Mouse (Mus musculus) C2C12 (cell line): Measurements from ENCODE around the gene Asl.

Experiments used
- CEBPB ChIP-seq: IDR thresholded peaks from one replicate; pipeline ENCODE4 v1.6.1; 2011; ENCODE audit warnings: low read depth, mild to moderate bottlenecking, control low read depth, moderate library complexity
- CTCF ChIP-seq: IDR thresholded peaks from one replicate; pipeline ENCODE4 v1.5.1; 2011; ENCODE audit not compliant: control insufficient read depth, insufficient read depth, insufficient read length
- MAX ChIP-seq: IDR thresholded peaks from one replicate; pipeline ENCODE4 v1.6.1; 2011; ENCODE audit warnings: mild to moderate bottlenecking, control low read depth
- MYOD1 ChIP-seq: IDR thresholded peaks from one replicate; pipeline ENCODE4 v1.6.1; 2011; ENCODE audit warnings: low read depth; ENCODE audit not compliant: control insufficient read depth, insufficient read length
- MYOG ChIP-seq: IDR thresholded peaks from one replicate; pipeline ENCODE4 v1.6.1; 2011; ENCODE audit not compliant: control insufficient read depth, insufficient read length; ENCODE audit errors: extremely low read depth

DNA sequence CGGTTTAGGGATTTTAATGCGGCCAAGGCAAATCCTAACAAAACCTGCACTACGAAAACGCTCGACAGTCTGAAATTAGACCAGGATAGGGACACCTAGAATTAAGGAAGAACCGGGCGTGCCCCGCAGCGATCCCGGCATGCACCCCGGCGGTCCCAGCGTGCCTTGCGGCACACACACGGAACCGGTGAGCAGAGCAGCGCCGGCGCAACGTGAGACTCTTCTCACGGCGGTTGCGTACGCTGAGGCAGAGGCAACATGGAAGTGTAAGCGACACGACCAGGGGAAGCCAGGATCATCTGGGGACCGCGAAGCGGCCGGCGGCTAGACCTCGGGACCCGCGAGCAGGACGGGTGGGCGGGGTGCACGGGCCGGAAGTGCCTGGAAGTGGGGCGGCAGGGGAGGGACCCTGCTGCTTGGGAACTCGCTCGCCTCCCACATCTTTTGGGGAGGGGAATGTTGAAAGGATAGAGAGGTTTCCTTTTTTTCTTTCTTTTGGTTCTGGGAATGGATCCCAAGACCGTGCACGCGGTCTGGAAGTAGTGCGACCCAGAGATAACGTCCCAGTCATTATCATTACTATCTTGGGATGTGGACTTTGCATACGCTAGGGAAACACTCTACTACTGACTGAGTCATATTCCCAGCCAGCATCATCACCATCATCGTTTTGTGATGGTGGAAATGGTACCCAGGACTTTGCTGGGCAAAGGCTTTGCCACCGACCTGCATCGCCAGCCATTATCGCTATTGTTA lies at the start of gene Asl, which contains the start of gene Crcp:
- TF ChIP-seq CTCF, result no peak
- no peak for TF ChIP-seq MYOG
- no peak for TF ChIP-seq MAX
- TF ChIP-seq CEBPB, result no peak
- TF ChIP-seq MYOD1, result no peak
